Mouse (Mus musculus): ENCODE measurements at regions not wholly inside any gene's neighbourhood (a gene's known extent, or its start where the extent isn't known, plus 50 kb on each side); places are given as distances from the start of the nearest gene placed in this dataset.
A peak's percentile ranks its signal among the peaks of the same experiment; 100 is the strongest.

- 73% methylated on average over 5 of the region's 5 CpGs for WGBS
- Histone ChIP-seq H3K27me3 (ENCODE audit: control insufficient read depth, insufficient read depth, low read length) (no peaks in the 10 kb centered on the region), H3K4me1 (ENCODE audit: control insufficient read depth, insufficient read depth, low read length) (no peaks in the 10 kb centered on the region), H3K79me2 (replicated peaks; ENCODE audit: control insufficient read depth, insufficient read depth, low read length) (no peaks in the 10 kb centered on the region), H3K27ac (no peak overlapping the region), H3K4me3 (no peak overlapping the region), H3K9ac (ENCODE audit: low read depth, low read length) (no peak overlapping the region), H3K36me3 (ENCODE audit: control insufficient read depth, insufficient read depth, low read length) (no peaks in the 10 kb centered on the region)
- TF ChIP-seq EP300 (IDR thresholded peaks at IDR 0.05; ENCODE audit: insufficient read depth, low read depth, low read length), result no peak
- no peak for TF ChIP-seq CTCF (IDR thresholded peaks at IDR 0.05)
- TF ChIP-seq POLR2A (IDR thresholded peaks at IDR 0.05; ENCODE audit: insufficient read depth, low read depth, low read length), result no peak
- DNase-seq, result no peak
- intact Hi-C loops (cut with DNase I), result no loop called here
Observed at GRCm38 (mm10) chr6:89066588-89066987, 164.5 kb downstream of the Tpra1 start.

- no peak for TF ChIP-seq CTCF (IDR thresholded peaks at IDR 0.05)
- TF ChIP-seq POLR2A (IDR thresholded peaks at IDR 0.05; ENCODE audit: insufficient read depth, low read depth, low read length), result no peak
- no peak for TF ChIP-seq EP300 (IDR thresholded peaks at IDR 0.05; ENCODE audit: insufficient read depth, low read depth, low read length)
- intact Hi-C loops (cut with DNase I), result no loop called here
- Histone ChIP-seq H3K9ac (ENCODE audit: low read depth, low read length) (no peak overlapping the region), H3K4me1 (ENCODE audit: control insufficient read depth, insufficient read depth, low read length) (no peaks in the 10 kb centered on the region), H3K27ac (no peak overlapping the region), H3K4me3 (no peak overlapping the region), H3K79me2 (replicated peaks; ENCODE audit: control insufficient read depth, insufficient read depth, low read length) (no peaks in the 10 kb centered on the region), H3K36me3 (ENCODE audit: control insufficient read depth, insufficient read depth, low read length) (no peaks in the 10 kb centered on the region), H3K27me3 (ENCODE audit: control insufficient read depth, insufficient read depth, low read length) (no peaks in the 10 kb centered on the region)
- no peak for DNase-seq
- 86% methylated on average over 5 of the region's 5 CpGs for WGBS
Observed at GRCm38 (mm10) chr6:89068286-89068685, 166.2 kb downstream of the Tpra1 start.

GRCm38 (mm10) chr6:89069108-89069507 lies 167.1 kb downstream of the Tpra1 start:
- Histone ChIP-seq H3K4me3 (no peak overlapping the region), H3K36me3 (ENCODE audit: control insufficient read depth, insufficient read depth, low read length) (no peaks in the 10 kb centered on the region), H3K79me2 (replicated peaks; ENCODE audit: control insufficient read depth, insufficient read depth, low read length) (no peaks in the 10 kb centered on the region), H3K9ac (ENCODE audit: low read depth, low read length) (no peak overlapping the region), H3K27ac (no peak overlapping the region), H3K4me1 (ENCODE audit: control insufficient read depth, insufficient read depth, low read length) (no peaks in the 10 kb centered on the region), H3K27me3 (ENCODE audit: control insufficient read depth, insufficient read depth, low read length) (no peaks in the 10 kb centered on the region)
- WGBS, result 66% methylated on average over 5 of the region's 5 CpGs
- intact Hi-C loops (cut with DNase I), result no loop called here
- DNase-seq, result no peak
- TF ChIP-seq POLR2A (IDR thresholded peaks at IDR 0.05; ENCODE audit: insufficient read depth, low read depth, low read length) (no peak), CTCF (IDR thresholded peaks at IDR 0.05) (no peak), EP300 (IDR thresholded peaks at IDR 0.05; ENCODE audit: insufficient read depth, low read depth, low read length) (no peak)

GRCm38 (mm10) chr6:89070011-89070410 lies 168.0 kb downstream of the Tpra1 start:
- Histone ChIP-seq H3K4me3 (no peak overlapping the region), H3K4me1 (ENCODE audit: control insufficient read depth, insufficient read depth, low read length) (no peaks in the 10 kb centered on the region), H3K27ac (no peak overlapping the region), H3K36me3 (ENCODE audit: control insufficient read depth, insufficient read depth, low read length) (no peaks in the 10 kb centered on the region), H3K9ac (ENCODE audit: low read depth, low read length) (no peak overlapping the region), H3K79me2 (replicated peaks; ENCODE audit: control insufficient read depth, insufficient read depth, low read length) (no peaks in the 10 kb centered on the region), H3K27me3 (ENCODE audit: control insufficient read depth, insufficient read depth, low read length) (no peaks in the 10 kb centered on the region)
- TF ChIP-seq CTCF (IDR thresholded peaks at IDR 0.05) (no peak), EP300 (IDR thresholded peaks at IDR 0.05; ENCODE audit: insufficient read depth, low read depth, low read length) (no peak), POLR2A (IDR thresholded peaks at IDR 0.05; ENCODE audit: insufficient read depth, low read depth, low read length) (no peak)
- intact Hi-C loops (cut with DNase I), result loop anchor here (10.0 kb wide), 1 partner anchor 175 kb away; no protein-coding TSS in a partner anchor
- DNase-seq, result peak; percentile 36 to 59
- 9% methylated on average over 3 of the region's 3 CpGs for WGBS

- intact Hi-C loops (cut with DNase I), result loop anchor here (10.0 kb wide), 1 partner anchor 173 kb away; no protein-coding TSS in a partner anchor
- 28% methylated on average over 2 of the region's 2 CpGs for WGBS
Observed at GRCm38 (mm10) chr6:89071766-89072165, 169.7 kb downstream of the Tpra1 start.

GRCm38 (mm10) chr6:89072569-89072968 lies 170.5 kb downstream of the Tpra1 start:
- no peaks in the 10 kb centered on the region for H3K4me1 ChIP-seq (ENCODE audit: control insufficient read depth, insufficient read depth, low read length)
- H3K27me3 ChIP-seq (ENCODE audit: control insufficient read depth, insufficient read depth, low read length), result no peaks in the 10 kb centered on the region
- TF ChIP-seq POLR2A (IDR thresholded peaks at IDR 0.05; ENCODE audit: insufficient read depth, low read depth, low read length) (no peak), CTCF (IDR thresholded peaks at IDR 0.05) (no peak), EP300 (IDR thresholded peaks at IDR 0.05; ENCODE audit: insufficient read depth, low read depth, low read length) (no peak)
- no peak overlapping the region for H3K27ac ChIP-seq
- H3K79me2 ChIP-seq (replicated peaks; ENCODE audit: control insufficient read depth, insufficient read depth, low read length), result no peaks in the 10 kb centered on the region
- H3K4me3 ChIP-seq, result no peak overlapping the region
- no peak overlapping the region for H3K9ac ChIP-seq (ENCODE audit: low read depth, low read length)
- intact Hi-C loops (cut with DNase I), result loop anchor here (10.0 kb wide), 1 partner anchor 172 kb away; no protein-coding TSS in a partner anchor
- DNase-seq, result no peak
- WGBS, result 54% methylated on average over 2 of the region's 2 CpGs
- no peaks in the 10 kb centered on the region for H3K36me3 ChIP-seq (ENCODE audit: control insufficient read depth, insufficient read depth, low read length)

More at GRCm38 (mm10) chr6:89071766-89072165, 169.7 kb downstream of the Tpra1 start:
- no peaks in the 10 kb centered on the region for H3K79me2 ChIP-seq (replicated peaks; ENCODE audit: control insufficient read depth, insufficient read depth, low read length)
- no peak for DNase-seq
- H3K27ac ChIP-seq, result no peak overlapping the region
- no peak overlapping the region for H3K9ac ChIP-seq (ENCODE audit: low read depth, low read length)
- H3K27me3 ChIP-seq (ENCODE audit: control insufficient read depth, insufficient read depth, low read length), result no peaks in the 10 kb centered on the region
- no peak overlapping the region for H3K4me3 ChIP-seq
- H3K4me1 ChIP-seq (ENCODE audit: control insufficient read depth, insufficient read depth, low read length), result no peaks in the 10 kb centered on the region
- no peaks in the 10 kb centered on the region for H3K36me3 ChIP-seq (ENCODE audit: control insufficient read depth, insufficient read depth, low read length)
- TF ChIP-seq EP300 (IDR thresholded peaks at IDR 0.05; ENCODE audit: insufficient read depth, low read depth, low read length) (no peak), CTCF (IDR thresholded peaks at IDR 0.05) (no peak)
